In genomic region chr14:32960481-32960880, GRCm38 (mm10) we compare ENCODE assay signal across 8 mouse cellular contexts. TPM values are rescaled to one million over a fixed set of nuclear protein-coding genes. Genes with fewer than 3 reads are reported as not detected.
DNase-seq lines count a peak whose midpoint lies in the region; ATAC-seq and TF ChIP-seq lines count a peak whose summit lies in the region.

No protein-coding gene starts in this region.

- no peak overlapping the region for H3K27ac ChIP-seq in lung, postnatal 0 days (ENCODE audit: low read length)

- DNase-seq in CD4-positive helper T cell, adult 2 months (ENCODE audit: low read depth, low spot score) = peak; percentile 7
- DNase-seq in adipocyte (ENCODE audit: low spot score) = peak; percentile 5
- peak; percentile 38 to 60 for DNase-seq in cerebellum, postnatal 4 days (ENCODE audit: low spot score in 2 of 2)
- DNase-seq in gastrocnemius, postnatal 4 days (ENCODE audit: low spot score in 2 of 2) = peak; percentile 62 to 73
- DNase-seq in layer of hippocampus, adult 11-12 months (ENCODE audit: low spot score) = peak; percentile 70
- peak; percentile 73 for DNase-seq in lung, postnatal 0 days (ENCODE audit: low spot score)
- DNase-seq in right cerebral cortex, postnatal 10 days (ENCODE audit: low spot score in 2 of 2) = peak; percentile 68 to 82

- no peaks in the 10 kb centered on the region for H3K36me3 ChIP-seq in lung, postnatal 0 days (ENCODE audit: insufficient read depth, low read length)

- H3K27me3 ChIP-seq in lung, postnatal 0 days (replicated peaks; ENCODE audit: insufficient read depth, low read length) = no peaks in the 10 kb centered on the region

- ATAC-seq in lung, postnatal 0 days = 0 out of 2 replicates have a peak, but pooled peaks have one; percentile 23
- no peak for ATAC-seq in activated CD4-positive, CD25-positive, alpha-beta regulatory T cell, adult 4 months

- TF ChIP-seq EP300 in lung, postnatal 0 days (IDR thresholded peaks at IDR 0.05) = no peak

- no peak overlapping the region for H3K9ac ChIP-seq in lung, postnatal 0 days (replicated peaks; ENCODE audit: low read depth)

- H3K9me3 ChIP-seq in lung, postnatal 0 days (ENCODE audit: low read length) = no peaks in the 10 kb centered on the region

- WGBS in lung, postnatal 0 days = 38% methylated on average over 5 of the region's 5 CpGs

- H3K4me1 ChIP-seq in lung, postnatal 0 days (ENCODE audit: insufficient read depth, low read depth, low read length) = peaks cover 8% of the 10 kb centered on the region; the same call in 1 of the 2 replicates

- H3K4me2 ChIP-seq in lung, postnatal 0 days (replicated peaks; ENCODE audit: low read depth, low read length) = no peak overlapping the region

- H3K4me3 ChIP-seq in lung, postnatal 0 days (ENCODE audit: low read depth, low read length) = no peak overlapping the region

- TF ChIP-seq CTCF in lung, postnatal 0 days (IDR thresholded peaks at IDR 0.05) = peak; percentile 86

RNA-seq across cellular contexts. Expression of gene Lrrc18, which starts 30.7 kb away (rescaled TPM):
- total RNA-seq in gastrocnemius, postnatal 4 days (2021) = under 1 TPM; 0.34 to 0.37 TPM
- polyA plus RNA-seq in lung, postnatal 0 days (2015; fragmentation: Nextera tagmentation; extraction: Ambion mirVana) = 1.4 and 2.0 TPM in 2 replicates
- under 1 TPM in 1 of 2 experiments, not detected in 1; 0.18 TPM for polyA plus RNA-seq in activated CD4-positive, CD25-positive, alpha-beta regulatory T cell, adult 4 months (2017; shearing (Covaris generic))

Comparison
In these comparisons a context has a peak if more than half of its experiments do, and no peak if none do; other contexts are left out.
1. DNase-seq: peak in every context shown above with its lines; median percentile 75 in right cerebral cortex, postnatal 10 days; 73 in lung, postnatal 0 days; 70 in layer of hippocampus, adult 11-12 months; 68 in gastrocnemius, postnatal 4 days; 49 in cerebellum, postnatal 4 days; 7 in CD4-positive helper T cell, adult 2 months; 5 in adipocyte.